Mouse (Mus musculus) limb, embryonic 13.5 days (tissue): Measurements from ENCODE around the gene Tbc1d12. TPM values are rescaled to one million over a fixed set of nuclear protein-coding genes. Genes with fewer than 3 reads are reported as not detected.
"Not testable (repeated sequence)": the region's sequence is repeated elsewhere in the genome, so short reads cannot be mapped to it uniquely, and the experiment has no call there.

Source experiments
- ATAC-seq: fragments of 200-750 bp; cut with Nextera tagmentation; 2 replicates; pipeline ENCODE4 v1.8.0; 2017; ENCODE audit warnings: low read depth, moderate number of reproducible peaks, moderate TSS enrichment; ENCODE audit not compliant: low FRiP score
- H3K27ac ChIP-seq: fragments of 300-500 bp; sonication (generic); 2 replicates; pipeline ENCODE4 v1.5.1; 2015; ENCODE audit warnings: inconsistent platforms, mild to moderate bottlenecking, moderate library complexity
- H3K27me3 ChIP-seq: fragments of 300-500 bp; sonication (generic); 2 replicates; pipeline ENCODE4 v1.6.1; 2015; ENCODE audit warnings: mild to moderate bottlenecking, inconsistent platforms
- H3K36me3 ChIP-seq: fragments of 300-500 bp; sonication (generic); 2 replicates; pipeline ENCODE4 v1.6.1; 2015; ENCODE audit warnings: inconsistent platforms, mild to moderate bottlenecking, moderate library complexity
- H3K4me1 ChIP-seq: fragments of 300-500 bp; sonication (generic); 2 replicates; pipeline ENCODE4 v1.6.1; 2015; ENCODE audit warnings: inconsistent platforms
- H3K4me2 ChIP-seq: fragments of 300-500 bp; sonication (generic); replicated peaks from 2 replicates; pipeline ENCODE4 v1.6.1; 2015; ENCODE audit warnings: inconsistent platforms, mild to moderate bottlenecking, moderate library complexity
- H3K4me3 ChIP-seq: fragments of 300-500 bp; sonication (generic); 2 replicates; pipeline ENCODE4 v1.5.1; 2015; ENCODE audit warnings: moderate library complexity, mild to moderate bottlenecking, inconsistent platforms
- H3K9ac ChIP-seq: fragments of 300-500 bp; sonication (generic); 2 replicates; pipeline ENCODE4 v1.6.1; 2015; ENCODE audit warnings: mild to moderate bottlenecking, inconsistent platforms
- H3K9me3 ChIP-seq: fragments of 300-500 bp; sonication (generic); 2 replicates; pipeline ENCODE4 v1.6.1; 2016; ENCODE audit warnings: inconsistent platforms
- WGBS: fragments of 180-500 bp; shearing (Covaris S2); methylation state at CpG from one replicate; pipeline ENCODE4 v1.1.7; 2015; 5-methylcytosine and 5-hydroxymethylcytosine counted together
- polyA plus RNA-seq: library from polyadenylated mRNA; unstranded; fragments of >200 nt; fragmentation: Nextera tagmentation; extraction: Ambion mirVana; gene quantifications from 2 replicates; pipeline ENCODE4 v1.2.1, GENCODE M21; 2015

The Tbc1d12 gene
- polyA plus RNA-seq, 1 experiment from 2014 or later = 3.3 TPM

- ATAC-seq = peak; percentile 52
- Histone ChIP-seq H3K4me1 (peaks cover 12% of the 10 kb centered on the region), H3K36me3 (no peaks in the 10 kb centered on the region), H3K4me3 (peak overlapping the region; percentile 81), H3K9ac (peak overlapping the region; percentile 86), H3K4me2 (peak overlapping the region; percentile 71), H3K27ac (peak overlapping the region; percentile 87), H3K9me3 (no peaks in the 10 kb centered on the region), H3K27me3 (no peaks in the 10 kb centered on the region)
- WGBS = under 1% methylated on average over 38 of the region's 54 CpGs
These were observed 827 bp downstream of the Tbc1d12 start for GRCm38 (mm10) chr19:38837171-38837641.

DNA sequence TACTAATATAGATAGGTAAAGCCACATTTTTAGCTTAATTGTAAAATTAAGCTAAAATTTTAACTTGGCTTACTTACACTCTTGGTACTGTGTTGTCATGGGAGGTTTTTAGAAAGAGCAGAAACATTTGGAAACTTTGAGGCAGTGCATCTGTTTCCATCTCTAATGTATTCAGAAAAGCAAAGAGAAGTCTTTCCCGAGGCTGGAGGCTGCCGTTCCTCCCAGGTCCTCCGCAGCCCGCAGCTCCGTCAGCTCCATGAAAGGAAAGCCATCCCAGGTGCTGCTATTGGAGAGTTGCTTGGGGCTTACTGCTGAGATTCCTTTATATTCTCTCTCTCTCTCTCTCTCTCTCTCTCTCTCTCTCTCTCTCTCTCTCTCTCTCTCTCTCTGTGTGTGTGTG is 8.4 kb downstream of the Tbc1d12 start:
- Histone ChIP-seq H3K9me3 (no peaks in the 10 kb centered on the region), H3K4me1 (no peaks in the 10 kb centered on the region), H3K9ac (no peak overlapping the region), H3K4me2 (no peak overlapping the region), H3K36me3 (no peaks in the 10 kb centered on the region), H3K4me3 (no peak overlapping the region), H3K27ac (no peak overlapping the region), H3K27me3 (no peaks in the 10 kb centered on the region)
- ATAC-seq = no peak
- 78% methylated on average over 5 of the region's 5 CpGs for WGBS

DNA sequence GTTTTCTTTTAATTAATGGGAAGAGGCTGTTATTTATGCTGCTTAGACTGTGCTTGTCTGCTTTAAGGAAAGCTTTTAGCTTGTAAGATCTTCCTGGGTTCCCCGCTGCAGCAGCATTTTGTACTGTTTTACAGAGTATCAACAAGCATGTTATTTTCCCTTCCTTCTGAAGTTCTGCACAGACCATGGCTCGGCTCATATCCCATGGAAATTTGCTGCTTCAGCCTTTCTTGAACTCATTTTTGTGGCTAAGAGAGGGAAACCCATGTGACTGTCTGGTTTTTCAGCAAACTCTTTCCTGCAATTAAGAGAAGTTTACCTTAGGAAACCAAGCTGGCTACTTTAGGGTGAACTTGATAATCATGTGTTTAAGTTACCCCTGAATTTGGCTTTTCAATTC is 10.0 kb downstream of the Tbc1d12 start:
- H3K27ac ChIP-seq = no peak overlapping the region
- H3K4me1 ChIP-seq = no peaks in the 10 kb centered on the region
- no peak overlapping the region for H3K9ac ChIP-seq
- H3K36me3 ChIP-seq = no peaks in the 10 kb centered on the region
- H3K9me3 ChIP-seq = no peaks in the 10 kb centered on the region
- no peak overlapping the region for H3K4me3 ChIP-seq
- H3K4me2 ChIP-seq = no peak overlapping the region
- H3K27me3 ChIP-seq = no peaks in the 10 kb centered on the region
- no peak for ATAC-seq
- 52% methylated on average over 2 of the region's 2 CpGs for WGBS

DNA sequence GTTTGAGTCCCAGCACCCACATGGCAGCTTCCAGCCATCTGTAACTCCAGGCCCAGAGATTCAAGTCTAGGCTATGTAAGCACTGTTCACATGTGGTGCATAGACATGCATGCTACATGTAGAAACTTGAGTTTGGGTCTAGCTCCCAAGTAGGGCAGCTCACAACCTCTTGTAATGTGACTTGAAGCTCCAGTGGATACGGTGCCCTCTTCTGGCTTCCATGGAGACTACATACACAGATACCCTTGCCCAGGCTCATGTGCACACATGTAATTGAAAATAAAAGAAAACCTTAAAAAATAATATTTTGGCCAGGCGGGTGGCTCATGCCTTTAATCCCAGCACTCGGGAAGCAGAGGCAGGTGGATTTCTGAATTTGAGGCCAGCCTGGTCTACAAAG is 21.8 kb downstream of the Tbc1d12 start:
- 92% methylated on average over 3 of the region's 3 CpGs for WGBS
- Histone ChIP-seq H3K4me3 (no peak overlapping the region), H3K9ac (no peak overlapping the region), H3K27ac (no peak overlapping the region), H3K36me3 (no peaks in the 10 kb centered on the region), H3K9me3 (no peaks in the 10 kb centered on the region), H3K4me1 (no peaks in the 10 kb centered on the region), H3K4me2 (no peak overlapping the region), H3K27me3 (no peaks in the 10 kb centered on the region)
- no peak for ATAC-seq

GRCm38 (mm10) chr19:38862523-38862922 is 26.1 kb downstream of the Tbc1d12 start:
- no peak for ATAC-seq
- H3K36me3 ChIP-seq = no peaks in the 10 kb centered on the region; the same call in 1 of the 2 replicates
- no peaks in the 10 kb centered on the region for H3K4me1 ChIP-seq
- no peak overlapping the region for H3K9ac ChIP-seq
- no peak overlapping the region for H3K4me2 ChIP-seq
- WGBS = 91% methylated on average over 6 of the region's 6 CpGs
- H3K4me3 ChIP-seq = no peak overlapping the region
- no peak overlapping the region for H3K27ac ChIP-seq
- H3K9me3 ChIP-seq = no peaks in the 10 kb centered on the region
- no peaks in the 10 kb centered on the region for H3K27me3 ChIP-seq

- not testable (repeated sequence) for H3K4me1 ChIP-seq, H3K9me3 ChIP-seq, H3K27me3 ChIP-seq, H3K9ac ChIP-seq, H3K4me2 ChIP-seq, H3K27ac ChIP-seq, H3K36me3 ChIP-seq, H3K4me3 ChIP-seq, ATAC-seq
- WGBS = 78% methylated on average over 3 of the region's 8 CpGs
These were observed 38.4 kb downstream of the Tbc1d12 start for GRCm38 (mm10) chr19:38874825-38875224.

GRCm38 (mm10) chr19:38880300-38880699 is 43.9 kb downstream of the Tbc1d12 start:
- no peak for ATAC-seq
- no peaks in the 10 kb centered on the region for H3K27me3 ChIP-seq
- no peak overlapping the region for H3K27ac ChIP-seq
- H3K36me3 ChIP-seq = peaks cover 5% of the 10 kb centered on the region; the same call in 1 of the 2 replicates
- no peaks in the 10 kb centered on the region for H3K9me3 ChIP-seq
- no peak overlapping the region for H3K4me2 ChIP-seq
- H3K4me1 ChIP-seq = no peaks in the 10 kb centered on the region
- no peak overlapping the region for H3K4me3 ChIP-seq
- H3K9ac ChIP-seq = no peak overlapping the region

DNA sequence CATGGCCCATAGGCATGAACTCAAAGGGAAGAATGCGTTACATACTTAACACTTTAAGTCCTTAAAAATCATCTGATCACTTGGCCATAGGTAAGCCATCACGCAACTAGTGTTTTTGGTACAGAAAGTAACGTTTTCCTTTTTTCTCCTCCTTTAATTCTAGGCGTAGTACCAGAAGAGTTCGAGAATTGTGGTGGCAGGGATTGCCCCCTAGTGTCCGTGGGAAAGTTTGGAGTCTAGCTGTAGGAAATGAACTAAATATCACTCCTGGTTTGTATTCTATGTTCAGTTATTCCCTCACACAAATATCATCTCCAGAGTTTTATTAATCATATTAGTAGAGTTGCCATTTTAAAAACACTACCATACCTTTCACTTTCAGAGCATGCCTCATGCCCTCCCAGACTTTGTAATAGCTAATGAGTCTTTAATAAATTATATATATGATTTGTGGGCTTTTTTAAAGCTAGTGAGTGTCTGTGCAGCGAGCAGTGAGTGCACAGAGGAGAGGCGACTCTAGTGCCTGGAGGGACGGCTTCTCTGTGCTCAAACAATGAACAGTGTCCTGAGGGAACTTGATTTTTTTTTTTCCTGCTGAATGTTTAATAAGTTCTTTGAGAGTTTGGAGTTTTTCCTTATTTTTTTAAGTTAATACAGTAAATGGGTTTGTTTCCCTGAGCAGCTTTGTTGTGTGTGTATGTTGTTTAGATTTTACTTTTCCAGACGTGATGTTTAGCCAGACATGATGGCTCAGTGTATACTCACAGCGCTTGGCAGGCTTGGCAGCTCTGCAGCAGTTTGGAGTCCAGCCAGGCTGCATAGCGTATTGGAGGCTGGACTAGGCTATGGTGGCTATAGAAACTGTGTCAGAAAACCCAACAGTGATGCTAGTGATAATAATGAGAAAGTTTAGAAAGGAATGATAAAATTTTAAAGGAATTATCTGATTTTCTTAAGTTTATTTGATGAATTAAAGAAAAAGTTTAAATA is 65.1 kb downstream of the Tbc1d12 start:
- no peaks in the 10 kb centered on the region for H3K4me1 ChIP-seq
- WGBS = 76% methylated on average over 12 of the region's 12 CpGs

GRCm38 (mm10) chr19:38902501-38902900 is 66.1 kb downstream of the Tbc1d12 start:
- Histone ChIP-seq H3K9ac (no peak overlapping the region), H3K9me3 (no peaks in the 10 kb centered on the region), H3K4me1 (no peaks in the 10 kb centered on the region), H3K4me2 (no peak overlapping the region), H3K36me3 (peaks cover 8% of the 10 kb centered on the region), H3K4me3 (no peak overlapping the region), H3K27ac (no peak overlapping the region), H3K27me3 (no peaks in the 10 kb centered on the region)
- WGBS = 88% methylated on average over 5 of the region's 5 CpGs
- ATAC-seq = no peak

More for the DNA sequence above, 65.1 kb downstream of the Tbc1d12 start:
- no peaks in the 10 kb centered on the region for H3K27me3 ChIP-seq
- H3K4me2 ChIP-seq = no peak overlapping the region
- H3K36me3 ChIP-seq = peaks cover 8% of the 10 kb centered on the region
- H3K9me3 ChIP-seq = no peaks in the 10 kb centered on the region
- no peak for ATAC-seq
- H3K4me3 ChIP-seq = no peak overlapping the region
- H3K9ac ChIP-seq = no peak overlapping the region
- no peak overlapping the region for H3K27ac ChIP-seq

DNA sequence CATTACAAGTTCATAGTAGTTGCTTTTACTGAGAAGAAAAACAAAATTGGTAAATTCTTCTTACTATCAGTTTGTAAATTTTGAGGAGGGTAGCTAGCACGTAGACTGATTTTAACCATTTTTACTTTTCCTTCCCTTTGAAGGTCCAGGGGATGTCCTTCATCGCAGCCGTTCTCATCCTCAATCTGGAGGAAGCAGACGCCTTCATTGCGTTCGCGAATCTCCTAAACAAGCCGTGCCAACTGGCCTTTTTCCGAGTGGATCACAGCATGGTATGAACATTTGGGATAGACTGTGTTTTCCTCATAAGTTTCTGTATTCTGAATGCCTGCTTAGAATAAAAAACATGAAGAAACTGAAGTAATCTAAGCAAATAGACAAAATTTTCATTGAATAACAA is 77.4 kb downstream of the Tbc1d12 start:
- Histone ChIP-seq H3K4me3 (no peak overlapping the region), H3K9me3 (no peaks in the 10 kb centered on the region), H3K27me3 (no peaks in the 10 kb centered on the region), H3K9ac (no peak overlapping the region), H3K4me1 (no peaks in the 10 kb centered on the region), H3K27ac (no peak overlapping the region), H3K36me3 (peaks cover 22% of the 10 kb centered on the region), H3K4me2 (no peak overlapping the region)
- ATAC-seq = no peak
- 93% methylated on average over 9 of the region's 9 CpGs for WGBS

DNA sequence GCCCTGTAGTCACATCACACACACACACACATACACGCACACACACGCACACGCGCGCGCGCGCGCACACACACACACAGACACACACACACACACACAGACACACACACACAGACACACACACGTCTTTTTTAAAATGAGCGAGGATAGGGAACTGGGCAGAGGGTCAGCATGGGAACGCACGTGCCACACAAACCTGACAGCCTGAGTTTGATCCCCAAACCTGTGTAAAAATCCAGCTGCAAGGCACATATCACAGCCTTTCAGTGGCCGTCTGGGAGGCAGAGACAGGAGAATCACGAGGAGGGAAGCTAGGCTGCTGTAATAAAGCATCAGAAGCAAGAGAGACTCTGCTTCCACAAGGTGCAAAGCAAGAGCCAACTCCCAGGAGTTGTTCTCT is 78.5 kb downstream of the Tbc1d12 start:
- no peak overlapping the region for H3K4me2 ChIP-seq
- no peaks in the 10 kb centered on the region for H3K9me3 ChIP-seq
- H3K9ac ChIP-seq = no peak overlapping the region
- H3K4me3 ChIP-seq = no peak overlapping the region
- H3K27ac ChIP-seq = no peak overlapping the region
- H3K27me3 ChIP-seq = no peaks in the 10 kb centered on the region
- WGBS = 93% methylated on average over 15 of the region's 15 CpGs
- no peak for ATAC-seq
- peaks cover 25% of the 10 kb centered on the region for H3K36me3 ChIP-seq
- H3K4me1 ChIP-seq = no peaks in the 10 kb centered on the region

GRCm38 (mm10) chr19:38915677-38916076 is 79.3 kb downstream of the Tbc1d12 start:
- no peak overlapping the region for H3K4me3 ChIP-seq
- H3K36me3 ChIP-seq = peaks cover 25% of the 10 kb centered on the region
- no peaks in the 10 kb centered on the region for H3K9me3 ChIP-seq
- WGBS = 45% methylated on average over 3 of the region's 3 CpGs
- no peak overlapping the region for H3K4me2 ChIP-seq
- no peaks in the 10 kb centered on the region for H3K4me1 ChIP-seq
- no peak overlapping the region for H3K9ac ChIP-seq
- no peak for ATAC-seq
- H3K27me3 ChIP-seq = no peaks in the 10 kb centered on the region
- H3K27ac ChIP-seq = no peak overlapping the region
